Mouse (Mus musculus): ENCODE results near the gene Epop. TPM values are rescaled to one million over a fixed set of nuclear protein-coding genes. Genes with fewer than 3 reads are reported as not detected.

Gene Epop
- total and polyA plus RNA-seq, 3 experiments = 0.61 to 2.6 (median 1.4) TPM

GRCm38 (mm10) chr11:97626431-97626830 lies 3.1 kb downstream of the Epop start:
- H3K36me3 ChIP-seq (ENCODE audit: control insufficient read depth, insufficient read depth, low read length) = no peaks in the 10 kb centered on the region
- no peak for DNase-seq
- no peaks in the 10 kb centered on the region for H3K79me2 ChIP-seq (replicated peaks; ENCODE audit: control insufficient read depth, insufficient read depth, low read length)
- no peaks in the 10 kb centered on the region for H3K4me1 ChIP-seq (ENCODE audit: control insufficient read depth, insufficient read depth, low read length)
- no peak overlapping the region for H3K9ac ChIP-seq (ENCODE audit: low read depth, low read length)
- peaks cover 18% of the 10 kb centered on the region for H3K27me3 ChIP-seq (ENCODE audit: control insufficient read depth, insufficient read depth, low read length)
- no peak overlapping the region for H3K27ac ChIP-seq
- WGBS = 34% methylated on average over 13 of the region's 13 CpGs
- TF ChIP-seq CTCF (IDR thresholded peaks at IDR 0.05) = no peak
- no peak for TF ChIP-seq EP300 (IDR thresholded peaks at IDR 0.05; ENCODE audit: insufficient read depth, low read depth, low read length)
- TF ChIP-seq POLR2A (IDR thresholded peaks at IDR 0.05; ENCODE audit: insufficient read depth, low read depth, low read length) = no peak
- intact Hi-C loops (cut with DNase I) = no loop called here
- no peak overlapping the region for H3K4me3 ChIP-seq

GRCm38 (mm10) chr11:97625551-97625950 lies 4.0 kb downstream of the Epop start:
- Histone ChIP-seq H3K27ac (no peak overlapping the region), H3K9ac (ENCODE audit: low read depth, low read length) (no peak overlapping the region), H3K79me2 (replicated peaks; ENCODE audit: control insufficient read depth, insufficient read depth, low read length) (no peaks in the 10 kb centered on the region), H3K27me3 (ENCODE audit: control insufficient read depth, insufficient read depth, low read length) (peaks cover 17% of the 10 kb centered on the region), H3K4me3 (no peak overlapping the region), H3K4me1 (ENCODE audit: control insufficient read depth, insufficient read depth, low read length) (no peaks in the 10 kb centered on the region), H3K36me3 (ENCODE audit: control insufficient read depth, insufficient read depth, low read length) (no peaks in the 10 kb centered on the region)
- intact Hi-C loops (cut with DNase I) = no loop called here
- WGBS = 69% methylated on average over 5 of the region's 5 CpGs
- no peak for TF ChIP-seq POLR2A (IDR thresholded peaks at IDR 0.05; ENCODE audit: insufficient read depth, low read depth, low read length)
- TF ChIP-seq EP300 (IDR thresholded peaks at IDR 0.05; ENCODE audit: insufficient read depth, low read depth, low read length) = no peak
- no peak for TF ChIP-seq CTCF (IDR thresholded peaks at IDR 0.05)
- DNase-seq = no peak

- no peak for DNase-seq
- peaks cover 3% of the 10 kb centered on the region for H3K27me3 ChIP-seq (ENCODE audit: control insufficient read depth, insufficient read depth, low read length)
- WGBS = 44% methylated on average over 9 of the region's 9 CpGs
- no peak for TF ChIP-seq POLR2A (IDR thresholded peaks at IDR 0.05; ENCODE audit: insufficient read depth, low read depth, low read length)
- TF ChIP-seq CTCF (IDR thresholded peaks at IDR 0.05) = no peak
- no peak for TF ChIP-seq EP300 (IDR thresholded peaks at IDR 0.05; ENCODE audit: insufficient read depth, low read depth, low read length)
- no peak overlapping the region for H3K9ac ChIP-seq (ENCODE audit: low read depth, low read length)
- no peaks in the 10 kb centered on the region for H3K4me1 ChIP-seq (ENCODE audit: control insufficient read depth, insufficient read depth, low read length)
- H3K27ac ChIP-seq = no peak overlapping the region
- no peak overlapping the region for H3K4me3 ChIP-seq
- H3K79me2 ChIP-seq (replicated peaks; ENCODE audit: control insufficient read depth, insufficient read depth, low read length) = no peaks in the 10 kb centered on the region
- intact Hi-C loops (cut with DNase I) = loop anchor here (5.0 kb wide), 1 partner anchor 46 kb away; the partner anchor contains the start of gene Srcin1
- H3K36me3 ChIP-seq (ENCODE audit: control insufficient read depth, insufficient read depth, low read length) = no peaks in the 10 kb centered on the region
Measured at GRCm38 (mm10) chr11:97623166-97623565, 6.3 kb downstream of the Epop start.

- H3K36me3 ChIP-seq (ENCODE audit: control insufficient read depth, insufficient read depth, low read length) = no peaks in the 10 kb centered on the region
- peak; percentile 97 for TF ChIP-seq EP300 (IDR thresholded peaks at IDR 0.05; ENCODE audit: insufficient read depth, low read depth, low read length)
- no peak for TF ChIP-seq POLR2A (IDR thresholded peaks at IDR 0.05; ENCODE audit: insufficient read depth, low read depth, low read length)
- peak; percentile 60 to 76 for DNase-seq
- WGBS = 2% methylated on average over 6 of the region's 6 CpGs
- H3K79me2 ChIP-seq (replicated peaks; ENCODE audit: control insufficient read depth, insufficient read depth, low read length) = no peaks in the 10 kb centered on the region
- H3K4me3 ChIP-seq = no peak overlapping the region
- 0 out of 2 replicates have a peak, but pooled peaks cover 1% of the 10 kb centered on the region for H3K27me3 ChIP-seq (ENCODE audit: control insufficient read depth, insufficient read depth, low read length)
- H3K27ac ChIP-seq = no peak overlapping the region
- intact Hi-C loops (cut with DNase I) = loop anchor here (1.0 to 5.0 kb wide), 3 partner anchors 45 to 133 kb away; partner anchors contain the start of gene Srcin1
- no peak overlapping the region for H3K9ac ChIP-seq (ENCODE audit: low read depth, low read length)
- H3K4me1 ChIP-seq (ENCODE audit: control insufficient read depth, insufficient read depth, low read length) = no peaks in the 10 kb centered on the region
Measured at GRCm38 (mm10) chr11:97622440-97622839, 7.1 kb downstream of the Epop start.

- 55% methylated on average over 5 of the region's 5 CpGs for WGBS
- no peaks in the 10 kb centered on the region for H3K36me3 ChIP-seq (ENCODE audit: control insufficient read depth, insufficient read depth, low read length)
- no peaks in the 10 kb centered on the region for H3K4me1 ChIP-seq (ENCODE audit: control insufficient read depth, insufficient read depth, low read length)
- TF ChIP-seq EP300 (IDR thresholded peaks at IDR 0.05; ENCODE audit: insufficient read depth, low read depth, low read length) (0 out of 2 replicates have a peak, but pooled peaks have one; percentile 12), CTCF (IDR thresholded peaks at IDR 0.05) (peak; percentile 61), POLR2A (IDR thresholded peaks at IDR 0.05; ENCODE audit: insufficient read depth, low read depth, low read length) (no peak)
- H3K27me3 ChIP-seq (ENCODE audit: control insufficient read depth, insufficient read depth, low read length) = no peaks in the 10 kb centered on the region; the same call in 1 of the 2 replicates
- no peak overlapping the region for H3K9ac ChIP-seq (ENCODE audit: low read depth, low read length)
- no peak overlapping the region for H3K27ac ChIP-seq
- intact Hi-C loops (cut with DNase I) = no loop called here
- DNase-seq = peak; percentile 43 to 49
- no peaks in the 10 kb centered on the region for H3K79me2 ChIP-seq (replicated peaks; ENCODE audit: control insufficient read depth, insufficient read depth, low read length)
- H3K4me3 ChIP-seq = no peak overlapping the region
Measured at GRCm38 (mm10) chr11:97619391-97619795, 10.1 kb downstream of the Epop start.

- no peaks in the 10 kb centered on the region; the same call in 1 of the 2 replicates for H3K27me3 ChIP-seq (ENCODE audit: control insufficient read depth, insufficient read depth, low read length)
- no peaks in the 10 kb centered on the region for H3K36me3 ChIP-seq (ENCODE audit: control insufficient read depth, insufficient read depth, low read length)
- intact Hi-C loops (cut with DNase I) = no loop called here
- no peaks in the 10 kb centered on the region for H3K79me2 ChIP-seq (replicated peaks; ENCODE audit: control insufficient read depth, insufficient read depth, low read length)
- H3K27ac ChIP-seq = no peak overlapping the region
- TF ChIP-seq CTCF (IDR thresholded peaks at IDR 0.05) (no peak), EP300 (IDR thresholded peaks at IDR 0.05; ENCODE audit: insufficient read depth, low read depth, low read length) (no peak), POLR2A (IDR thresholded peaks at IDR 0.05; ENCODE audit: insufficient read depth, low read depth, low read length) (no peak)
- DNase-seq = no peak
- no peaks in the 10 kb centered on the region for H3K4me1 ChIP-seq (ENCODE audit: control insufficient read depth, insufficient read depth, low read length)
- no peak overlapping the region for H3K9ac ChIP-seq (ENCODE audit: low read depth, low read length)
- WGBS = 66% methylated on average over 11 of the region's 11 CpGs
- no peak overlapping the region for H3K4me3 ChIP-seq
Measured at GRCm38 (mm10) chr11:97618368-97618767, 11.1 kb downstream of the Epop start.

Data from heart, adult 2 months (tissue).